22 mouse cellular contexts compared by ENCODE assay signal in genomic region chr5:51665241-51665640, GRCm38 (mm10).
DNase-seq lines count a peak whose midpoint lies in the region; ATAC-seq lines count a peak whose summit lies in the region.
"Had no signal": no experiment of that assay in that cellular context is flagged by ENCODE, and none has a peak within 500 bp of the region (broad histone marks: within the 10 kb centered on the region; RNA-seq: fewer than 3 reads in every experiment).

No protein-coding gene starts in this region.

- DNase-seq in cerebellum, postnatal 10 days = peak; percentile 10 to 14
- DNase-seq in cerebellum, adult 11 months = no peak
- DNase-seq in heart, adult 8-10 months (ENCODE audit: low spot score) = peak; percentile 26
- no peak for DNase-seq in heart, embryonic 10.5 days (ENCODE audit: low spot score)
- DNase-seq in heart, postnatal 36 days = peak; percentile 4 to 27
- no peak for DNase-seq in frontal cortex, adult 2 months (ENCODE audit: extremely low spot score in 1 of 2, low spot score in 1 of 2)
- no peak for DNase-seq in spleen, postnatal 4 days (ENCODE audit: low spot score in 2 of 2)
- DNase-seq: adrenal gland, adult 8-10 months; adrenal gland, postnatal 36 days; B cell, adult 2 months; cerebellum, adult 8-10 months; cerebellum, postnatal 25 days; gastrocnemius, postnatal 14 days; kidney, adult 11 months; kidney, adult 9 months had no signal

- H3K9me3 ChIP-seq in heart, embryonic 10.5 days = no peaks in the 10 kb centered on the region
- H3K9me3 ChIP-seq in heart, embryonic 16.5 days (replicated peaks; ENCODE audit: control insufficient read depth, low read length) = no peaks in the 10 kb centered on the region
- H3K9me3 ChIP-seq: embryonic facial prominence, embryonic 12.5 days; forebrain, embryonic 12.5 days; hindbrain, embryonic 15.5 days had no signal

- H3K27ac ChIP-seq in heart, embryonic 10.5 days = no peak overlapping the region
- no peak overlapping the region for H3K27ac ChIP-seq in heart, embryonic 16.5 days (ENCODE audit: low read length)
- H3K27ac ChIP-seq: embryonic facial prominence, embryonic 12.5 days; hindbrain, embryonic 15.5 days had no signal

- peaks cover 5% of the 10 kb centered on the region; the same call in 1 of the 2 replicates for H3K4me1 ChIP-seq in heart, embryonic 10.5 days
- peaks cover 7% of the 10 kb centered on the region; the same call in 1 of the 2 replicates for H3K4me1 ChIP-seq in heart, embryonic 16.5 days (ENCODE audit: control insufficient read depth, insufficient read depth, low read length)
- H3K4me1 ChIP-seq: embryonic facial prominence, embryonic 12.5 days; forebrain, embryonic 12.5 days; hindbrain, embryonic 15.5 days had no signal

- no peaks in the 10 kb centered on the region for H3K36me3 ChIP-seq in heart, embryonic 10.5 days
- no peaks in the 10 kb centered on the region for H3K36me3 ChIP-seq in heart, embryonic 16.5 days (ENCODE audit: control insufficient read depth, insufficient read depth)
- H3K36me3 ChIP-seq: embryonic facial prominence, embryonic 12.5 days; forebrain, embryonic 12.5 days; G1E; hindbrain, embryonic 15.5 days had no signal

- no peak overlapping the region for H3K9ac ChIP-seq in heart, embryonic 16.5 days (ENCODE audit: low read length)
- H3K9ac ChIP-seq: embryonic facial prominence, embryonic 12.5 days; forebrain, embryonic 12.5 days; hindbrain, embryonic 15.5 days had no signal

- no peak overlapping the region for H3K4me3 ChIP-seq in heart, embryonic 10.5 days
- H3K4me3 ChIP-seq in heart, embryonic 16.5 days (ENCODE audit: low read length) = no peak overlapping the region
- H3K4me3 ChIP-seq: embryonic facial prominence, embryonic 12.5 days; forebrain, embryonic 12.5 days; hindbrain, embryonic 15.5 days had no signal

- WGBS in heart, embryonic 10.5 days = 60% methylated on average over 6 of the region's 6 CpGs
- 47% methylated on average over 6 of the region's 6 CpGs for WGBS in heart, embryonic 16.5 days

- H3K27me3 ChIP-seq in heart, embryonic 10.5 days (ENCODE audit: insufficient read depth, poor library complexity, severe bottlenecking) = no peaks in the 10 kb centered on the region
- no peaks in the 10 kb centered on the region for H3K27me3 ChIP-seq in heart, embryonic 16.5 days (ENCODE audit: control insufficient read depth, insufficient read depth, low read length)
- H3K27me3 ChIP-seq: embryonic facial prominence, embryonic 12.5 days; forebrain, embryonic 12.5 days; hindbrain, embryonic 15.5 days had no signal

- peak overlapping the region; percentile 27; the same call in 1 of the 2 replicates for H3K4me2 ChIP-seq in heart, embryonic 16.5 days (ENCODE audit: low read depth, low read length)
- H3K4me2 ChIP-seq: embryonic facial prominence, embryonic 12.5 days; forebrain, embryonic 12.5 days; hindbrain, embryonic 15.5 days had no signal

- peak; percentile 32; the same call in 1 of the 2 replicates for ATAC-seq in heart, embryonic 16.5 days (replicated peaks; ENCODE audit: extremely low read depth, insufficient read depth, low FRiP score)
- ATAC-seq: CD4-positive, CD25-positive, alpha-beta regulatory T cell, adult 4 months; forebrain, embryonic 16.5 days had no signal

- intact Hi-C loops in heart, postnatal 36 days (cut with DNase I) = no loop called here

Comparison
In these comparisons a context has a peak if more than half of its experiments do, and no peak if none do; other contexts are left out.
1. DNase-seq: peak in cerebellum, postnatal 10 days (2 of 2), heart, adult 8-10 months (single experiment) and heart, postnatal 36 days (2 of 2); none in cerebellum, adult 11 months (single experiment), heart, embryonic 10.5 days (single experiment), frontal cortex, adult 2 months (0 of 2) and spleen, postnatal 4 days (0 of 2).